Mouse (Mus musculus): ENCODE measurements around the gene Tfip11. TPM values are rescaled to one million over a fixed set of nuclear protein-coding genes. Genes with fewer than 3 reads are reported as not detected.

The Tfip11 gene
- total and polyA plus RNA-seq, 3 experiments: 16.0 to 19.4 (median 17.6) TPM

DNA sequence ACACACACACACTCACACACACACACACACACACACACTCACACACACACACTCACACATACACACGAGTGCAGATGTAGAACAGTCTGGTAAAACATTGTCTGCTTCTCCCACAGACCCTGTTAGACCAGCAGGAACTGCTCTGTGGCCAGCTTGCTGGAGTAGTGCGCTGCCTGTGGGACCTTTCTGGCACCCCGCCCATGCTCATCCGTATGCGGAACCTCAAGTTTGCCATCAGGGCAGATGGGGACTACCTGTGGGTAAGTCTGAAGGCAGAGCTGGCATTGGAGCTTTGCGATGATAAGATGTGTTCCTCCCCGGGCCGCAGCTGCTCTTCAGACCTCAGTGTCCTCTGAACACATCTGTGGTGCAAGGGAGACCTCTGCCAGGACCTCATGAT lies 23.0 kb downstream of the Tfip11 start:
- H3K4me3 ChIP-seq: no peak overlapping the region
- no peaks in the 10 kb centered on the region for H3K36me3 ChIP-seq (ENCODE audit: control insufficient read depth, insufficient read depth, low read length)
- no peak for DNase-seq
- TF ChIP-seq EP300 (IDR thresholded peaks at IDR 0.05; ENCODE audit: insufficient read depth, low read depth, low read length): no peak
- no peak for TF ChIP-seq CTCF (IDR thresholded peaks at IDR 0.05)
- TF ChIP-seq POLR2A (IDR thresholded peaks at IDR 0.05; ENCODE audit: insufficient read depth, low read depth, low read length): no peak
- H3K9ac ChIP-seq (ENCODE audit: low read depth, low read length): no peak overlapping the region
- no peak overlapping the region for H3K27ac ChIP-seq
- H3K79me2 ChIP-seq (replicated peaks; ENCODE audit: control insufficient read depth, insufficient read depth, low read length): no peaks in the 10 kb centered on the region
- H3K4me1 ChIP-seq (ENCODE audit: control insufficient read depth, insufficient read depth, low read length): 0 out of 2 replicates have a peak, but pooled peaks cover 1% of the 10 kb centered on the region
- no peaks in the 10 kb centered on the region for H3K27me3 ChIP-seq (ENCODE audit: control insufficient read depth, insufficient read depth, low read length)
- 89% methylated on average over 8 of the region's 8 CpGs for WGBS
- intact Hi-C loops (cut with DNase I): no loop called here

GRCm38 (mm10) chr5:112355493-112355892 lies 29.3 kb downstream of the Tfip11 start:
- 55% methylated on average over 6 of the region's 6 CpGs for WGBS
- no peak for DNase-seq
- no peaks in the 10 kb centered on the region for H3K27me3 ChIP-seq (ENCODE audit: control insufficient read depth, insufficient read depth, low read length)
- no peak for TF ChIP-seq EP300 (IDR thresholded peaks at IDR 0.05; ENCODE audit: insufficient read depth, low read depth, low read length)
- TF ChIP-seq CTCF (IDR thresholded peaks at IDR 0.05): no peak
- no peak for TF ChIP-seq POLR2A (IDR thresholded peaks at IDR 0.05; ENCODE audit: insufficient read depth, low read depth, low read length)
- H3K9ac ChIP-seq (ENCODE audit: low read depth, low read length): no peak overlapping the region
- H3K4me3 ChIP-seq: no peak overlapping the region
- no peaks in the 10 kb centered on the region for H3K36me3 ChIP-seq (ENCODE audit: control insufficient read depth, insufficient read depth, low read length)
- H3K27ac ChIP-seq: peak overlapping the region; percentile 31
- no peaks in the 10 kb centered on the region for H3K79me2 ChIP-seq (replicated peaks; ENCODE audit: control insufficient read depth, insufficient read depth, low read length)
- no peaks in the 10 kb centered on the region for H3K4me1 ChIP-seq (ENCODE audit: control insufficient read depth, insufficient read depth, low read length)
- intact Hi-C loops (cut with DNase I): no loop called here

GRCm38 (mm10) chr5:112355910-112356309 lies 29.8 kb downstream of the Tfip11 start, which contains the start of gene Gm6583:
Gene Gm6583, minus strand, starts transcription at chr5:112356033.
- Histone ChIP-seq H3K36me3 (ENCODE audit: control insufficient read depth, insufficient read depth, low read length) (no peaks in the 10 kb centered on the region), H3K27me3 (ENCODE audit: control insufficient read depth, insufficient read depth, low read length) (no peaks in the 10 kb centered on the region), H3K4me1 (ENCODE audit: control insufficient read depth, insufficient read depth, low read length) (no peaks in the 10 kb centered on the region), H3K79me2 (replicated peaks; ENCODE audit: control insufficient read depth, insufficient read depth, low read length) (no peaks in the 10 kb centered on the region), H3K9ac (ENCODE audit: low read depth, low read length) (no peak within 1 kb of the TSS), H3K27ac (peak within 1 kb of the TSS; percentile 31), H3K4me3 (no peak within 1 kb of the TSS)
- TF ChIP-seq POLR2A (IDR thresholded peaks at IDR 0.05; ENCODE audit: insufficient read depth, low read depth, low read length) (no peak), EP300 (IDR thresholded peaks at IDR 0.05; ENCODE audit: insufficient read depth, low read depth, low read length) (no peak), CTCF (IDR thresholded peaks at IDR 0.05) (no peak)
- no peak for DNase-seq
- 64% methylated on average over 13 of the region's 13 CpGs for WGBS
- intact Hi-C loops (cut with DNase I): no loop called here

DNA sequence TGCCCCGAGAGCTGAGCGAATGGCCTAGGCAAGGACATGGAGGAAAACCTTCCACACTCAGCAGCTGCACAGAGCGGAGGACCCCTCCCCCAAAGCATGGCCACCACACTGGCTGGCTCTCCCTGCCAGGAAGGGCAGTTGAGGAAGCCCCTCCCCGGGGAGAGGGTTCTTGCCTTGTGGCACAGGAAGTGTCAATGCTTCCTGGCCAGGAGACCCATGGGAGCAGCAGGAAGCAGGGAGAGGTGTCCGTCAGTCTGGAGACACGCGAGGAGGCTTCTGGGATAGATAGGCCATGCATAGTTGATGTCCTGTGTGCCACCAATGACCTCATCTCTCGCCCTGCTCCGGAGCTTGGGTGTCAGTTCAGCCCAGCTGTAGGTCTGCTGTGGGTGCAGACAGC lies 30.2 kb downstream of the Tfip11 start:
- intact Hi-C loops (cut with DNase I): no loop called here
- peak; percentile 44 to 48 for DNase-seq
- 61% methylated on average over 9 of the region's 9 CpGs for WGBS

GRCm38 (mm10) chr5:112359520-112359919 lies 33.4 kb downstream of the Tfip11 start:
- intact Hi-C loops (cut with DNase I): no loop called here

More for the DNA sequence above, 30.2 kb downstream of the Tfip11 start:
- Histone ChIP-seq H3K4me3 (no peak overlapping the region), H3K27ac (no peak overlapping the region; the same call in 1 of the 2 replicates), H3K9ac (ENCODE audit: low read depth, low read length) (no peak overlapping the region), H3K36me3 (ENCODE audit: control insufficient read depth, insufficient read depth, low read length) (no peaks in the 10 kb centered on the region), H3K4me1 (ENCODE audit: control insufficient read depth, insufficient read depth, low read length) (no peaks in the 10 kb centered on the region), H3K79me2 (replicated peaks; ENCODE audit: control insufficient read depth, insufficient read depth, low read length) (no peaks in the 10 kb centered on the region), H3K27me3 (ENCODE audit: control insufficient read depth, insufficient read depth, low read length) (no peaks in the 10 kb centered on the region)
- TF ChIP-seq EP300 (IDR thresholded peaks at IDR 0.05; ENCODE audit: insufficient read depth, low read depth, low read length) (no peak), POLR2A (IDR thresholded peaks at IDR 0.05; ENCODE audit: insufficient read depth, low read depth, low read length) (no peak), CTCF (IDR thresholded peaks at IDR 0.05) (no peak)

GRCm38 (mm10) chr5:112360077-112360476 lies 33.9 kb downstream of the Tfip11 start:
- no peak for DNase-seq
- Histone ChIP-seq H3K27ac (no peak overlapping the region), H3K4me1 (ENCODE audit: control insufficient read depth, insufficient read depth, low read length) (no peaks in the 10 kb centered on the region), H3K27me3 (ENCODE audit: control insufficient read depth, insufficient read depth, low read length) (no peaks in the 10 kb centered on the region), H3K4me3 (no peak overlapping the region), H3K79me2 (replicated peaks; ENCODE audit: control insufficient read depth, insufficient read depth, low read length) (no peaks in the 10 kb centered on the region), H3K36me3 (ENCODE audit: control insufficient read depth, insufficient read depth, low read length) (no peaks in the 10 kb centered on the region), H3K9ac (ENCODE audit: low read depth, low read length) (no peak overlapping the region)
- intact Hi-C loops (cut with DNase I): no loop called here
- TF ChIP-seq CTCF (IDR thresholded peaks at IDR 0.05) (no peak), POLR2A (IDR thresholded peaks at IDR 0.05; ENCODE audit: insufficient read depth, low read depth, low read length) (no peak), EP300 (IDR thresholded peaks at IDR 0.05; ENCODE audit: insufficient read depth, low read depth, low read length) (no peak)
- 100% methylated on average over 3 of the region's 3 CpGs for WGBS

More at GRCm38 (mm10) chr5:112359520-112359919, 33.4 kb downstream of the Tfip11 start:
- Histone ChIP-seq H3K4me1 (ENCODE audit: control insufficient read depth, insufficient read depth, low read length) (no peaks in the 10 kb centered on the region), H3K27me3 (ENCODE audit: control insufficient read depth, insufficient read depth, low read length) (no peaks in the 10 kb centered on the region), H3K27ac (no peak overlapping the region), H3K4me3 (no peak overlapping the region), H3K9ac (ENCODE audit: low read depth, low read length) (no peak overlapping the region), H3K36me3 (ENCODE audit: control insufficient read depth, insufficient read depth, low read length) (no peaks in the 10 kb centered on the region), H3K79me2 (replicated peaks; ENCODE audit: control insufficient read depth, insufficient read depth, low read length) (no peaks in the 10 kb centered on the region)
- DNase-seq: no peak
- 71% methylated on average over 4 of the region's 4 CpGs for WGBS
- no peak for TF ChIP-seq EP300 (IDR thresholded peaks at IDR 0.05; ENCODE audit: insufficient read depth, low read depth, low read length)
- TF ChIP-seq CTCF (IDR thresholded peaks at IDR 0.05): no peak
- TF ChIP-seq POLR2A (IDR thresholded peaks at IDR 0.05; ENCODE audit: insufficient read depth, low read depth, low read length): no peak

All from heart, adult 2 months (tissue).